Mouse (Mus musculus) layer of hippocampus, adult 8-10 months (tissue): ENCODE data around the gene Mab21l3. TPM values are rescaled to one million over a fixed set of nuclear protein-coding genes. Genes with fewer than 3 reads are reported as not detected.
A peak's percentile ranks its signal among the peaks of the same experiment; 100 is the strongest.

Source experiments
- DNase-seq, 2 experiments: peaks; one replicate each; pipeline ENCODE4 v3.0.0; 2022; ENCODE audit warnings: low spot score in 2 of 2
- total RNA-seq, 4 experiments: library from RNA; stranded (reverse); gene quantifications; 2 replicates each; pipeline ENCODE4 v1.2.4; 2022

Gene Mab21l3
- total RNA-seq, 4 experiments from 2014 or later, result not detected

- DNase-seq, result no peak
Measured at GRCm38 (mm10) chr3:101804331-101804730, 44.4 kb downstream of the Mab21l3 start.

GRCm38 (mm10) chr3:101803764-101804163, 45.0 kb downstream of the Mab21l3 start:
- no peak for DNase-seq

- DNase-seq, result no peak
Measured at GRCm38 (mm10) chr3:101802746-101803145, 46.0 kb downstream of the Mab21l3 start.

DNA sequence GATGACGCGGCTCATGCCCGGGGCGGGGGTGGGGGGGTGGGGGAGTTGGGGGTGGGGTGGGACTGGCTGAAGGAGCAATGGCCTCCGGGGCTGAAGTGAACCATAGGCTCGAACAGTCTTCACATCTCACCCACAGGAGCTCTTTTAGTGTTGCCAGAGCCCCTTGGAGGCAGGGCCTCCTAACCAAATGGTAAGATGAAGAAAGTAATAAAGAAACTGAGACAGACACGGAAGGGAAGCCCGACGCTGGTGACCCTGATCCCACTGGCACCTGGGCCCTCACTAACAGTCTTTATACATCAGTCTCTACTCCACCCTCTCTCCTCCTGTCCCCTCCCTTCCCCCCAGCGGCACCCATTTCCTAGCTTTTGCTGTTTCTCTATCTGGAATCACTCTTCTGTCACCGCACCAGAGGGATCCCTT, 48.2 kb downstream of the Mab21l3 start:
- DNase-seq, result no peak

- no peak for DNase-seq
Measured at GRCm38 (mm10) chr3:101799852-101800595, 48.7 kb downstream of the Mab21l3 start.

GRCm38 (mm10) chr3:101797830-101798709, 50.7 kb downstream of the Mab21l3 start:
- DNase-seq, result peak in 1 of 2 experiments; percentile 32

- no peak for DNase-seq
Measured at GRCm38 (mm10) chr3:101796212-101796611, 52.5 kb downstream of the Mab21l3 start.

- DNase-seq, result no peak
Measured at GRCm38 (mm10) chr3:101795387-101796039, 53.2 kb downstream of the Mab21l3 start.

- no peak for DNase-seq
Measured at GRCm38 (mm10) chr3:101794666-101795065, 54.1 kb downstream of the Mab21l3 start.

GRCm38 (mm10) chr3:101794026-101794425, 54.7 kb downstream of the Mab21l3 start:
- no peak for DNase-seq

GRCm38 (mm10) chr3:101792191-101792590, 56.6 kb downstream of the Mab21l3 start:
- DNase-seq, result no peak

DNA sequence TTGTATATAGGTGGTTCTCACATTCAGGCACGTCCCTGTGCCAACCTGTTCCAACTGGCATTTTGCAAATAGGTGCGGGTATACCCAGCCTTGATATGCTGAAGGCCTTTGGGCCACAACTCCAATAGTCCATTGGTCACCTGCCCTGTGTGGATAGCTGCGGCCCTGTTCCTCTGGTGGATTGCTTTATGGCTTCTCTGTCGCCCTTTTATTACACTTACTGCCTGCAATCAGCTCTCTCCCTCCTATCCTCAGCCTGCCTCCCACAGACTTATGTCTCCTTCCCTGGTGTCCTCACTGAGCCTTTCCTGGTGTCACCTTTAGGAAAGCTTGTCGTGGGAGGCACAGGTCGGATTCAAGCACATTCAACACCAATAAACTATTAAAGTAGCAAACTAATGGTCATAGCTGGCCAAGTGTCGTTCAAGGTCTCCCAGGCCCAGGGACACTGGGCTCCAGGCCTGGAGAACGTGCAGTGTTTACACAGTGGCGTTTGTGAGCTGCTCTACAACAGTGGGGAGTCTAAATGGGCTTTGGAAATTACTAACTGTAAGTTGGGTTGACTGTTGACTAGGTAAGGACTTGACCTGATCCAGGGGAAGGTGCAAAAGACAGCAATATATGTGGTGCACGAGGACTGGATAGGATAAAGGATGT, 63.9 kb downstream of the Mab21l3 start:
- no peak for DNase-seq

DNA sequence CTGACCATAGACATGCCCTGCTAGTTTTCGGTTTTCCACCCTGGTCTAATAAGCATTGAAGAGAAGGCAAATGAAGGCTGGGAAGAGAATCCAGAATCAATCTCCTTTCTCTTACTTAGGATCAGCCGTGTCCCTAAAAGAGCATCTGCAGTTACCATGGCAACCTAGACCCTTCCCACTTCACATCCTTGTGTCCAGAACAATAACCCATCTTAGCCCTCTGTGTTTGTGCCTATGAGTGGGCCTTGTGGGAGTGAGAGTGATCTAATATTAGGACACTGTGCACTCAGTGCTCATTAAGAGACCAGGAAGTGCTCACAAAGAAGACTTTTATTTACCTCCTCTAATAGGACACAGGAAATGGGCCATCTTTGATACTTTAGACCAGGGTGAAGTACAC, 65.0 kb downstream of the Mab21l3 start:
- DNase-seq, result no peak

GRCm38 (mm10) chr3:101780874-101781483, 67.8 kb downstream of the Mab21l3 start:
- DNase-seq, result no peak

- no peak for DNase-seq
Measured at GRCm38 (mm10) chr3:101778896-101779665, 69.7 kb downstream of the Mab21l3 start.

DNA sequence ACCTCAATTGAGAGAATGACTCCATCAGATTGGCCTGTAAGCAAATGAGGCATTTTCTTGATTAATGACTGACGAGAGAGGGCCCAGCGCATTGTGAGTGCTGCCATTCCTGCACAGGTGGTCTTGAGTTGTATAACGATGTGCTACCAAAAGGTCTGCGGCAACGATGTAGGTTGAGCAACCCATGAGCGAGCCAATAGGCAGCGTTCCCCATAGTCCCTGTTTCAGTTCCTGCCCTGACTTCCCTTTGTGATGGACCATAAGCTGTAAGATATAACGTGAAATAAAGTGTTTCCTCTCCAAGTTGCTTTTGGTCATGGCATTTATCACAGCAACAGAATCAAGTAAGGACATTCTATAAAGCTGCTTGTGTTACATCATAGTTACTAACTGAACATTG, 73.0 kb downstream of the Mab21l3 start:
- no peak for DNase-seq

- DNase-seq, result no peak
Measured at GRCm38 (mm10) chr3:101770540-101770939, 78.2 kb downstream of the Mab21l3 start.

DNA sequence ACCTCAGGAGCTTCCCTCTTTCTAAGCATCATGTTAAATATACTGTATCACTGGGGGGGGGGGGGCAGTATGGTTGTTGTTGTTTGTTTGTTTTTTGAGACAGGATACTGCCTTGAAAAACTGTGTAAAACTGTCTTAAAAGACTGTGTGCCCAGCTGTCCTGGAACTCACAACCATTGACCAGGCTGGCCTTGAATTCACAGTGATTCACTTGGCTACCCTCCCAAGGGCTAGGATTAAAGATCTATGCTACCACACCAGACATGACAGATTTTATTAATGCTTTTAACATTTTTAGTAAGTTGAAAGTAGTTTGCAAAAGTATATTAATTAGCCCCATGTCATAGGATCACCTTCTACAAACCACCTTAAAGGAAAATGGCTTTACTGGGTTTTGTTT, 85.2 kb downstream of the Mab21l3 start:
- DNase-seq, result no peak
